Comparison of ENCODE assay signal across 14 mouse cellular contexts in the genomic region with DNA sequence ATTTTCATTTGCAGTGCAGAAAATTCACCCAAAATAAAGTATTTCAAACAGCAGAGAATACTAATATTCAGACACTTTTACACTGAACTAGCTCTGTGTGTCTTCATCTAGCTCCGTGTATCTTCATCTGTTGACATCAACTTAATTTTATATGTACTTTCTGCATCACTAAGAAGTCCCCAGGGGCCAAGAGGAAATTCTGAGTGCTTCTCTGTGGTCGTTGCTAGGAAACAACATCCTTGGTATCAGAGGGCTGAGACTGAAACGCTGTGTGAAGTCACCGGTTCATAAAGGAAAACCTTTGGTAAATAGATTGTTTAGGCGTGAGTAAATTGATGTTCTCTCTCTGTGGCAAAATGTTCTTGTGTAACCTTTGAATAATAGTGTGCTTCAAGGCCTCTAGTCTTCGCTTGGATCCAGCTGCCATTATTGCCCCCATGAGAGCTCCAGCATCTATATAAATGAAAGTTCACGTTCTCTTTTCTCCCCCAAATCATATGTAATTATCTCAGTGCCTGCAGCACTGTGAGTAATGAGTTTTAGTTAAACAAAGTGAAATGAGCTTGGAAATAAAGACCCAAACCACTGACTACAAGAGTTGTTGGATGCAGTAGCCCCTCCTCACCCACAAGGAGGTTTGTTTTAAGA.
DNase-seq lines count a peak whose midpoint lies in the region; ATAC-seq and TF ChIP-seq lines count a peak whose summit lies in the region.
"Had no signal": no experiment of that assay in that cellular context is flagged by ENCODE, and none has a peak within 500 bp of the region (broad histone marks: within the 10 kb centered on the region; RNA-seq: fewer than 3 reads in every experiment).

No protein-coding gene starts in this region.

- no peaks in the 10 kb centered on the region for H3K36me3 ChIP-seq in forebrain, embryonic 14.5 days (ENCODE audit: control insufficient read depth, insufficient read depth, low read length)
- H3K36me3 ChIP-seq in forebrain, embryonic 13.5 days (ENCODE audit: poor library complexity, severe bottlenecking): no peaks in the 10 kb centered on the region
- no peaks in the 10 kb centered on the region for H3K36me3 ChIP-seq in midbrain, embryonic 16.5 days (ENCODE audit: control insufficient read depth, insufficient read depth, low read length)
- H3K36me3 ChIP-seq: G1E had no signal

- H3K9me3 ChIP-seq in forebrain, embryonic 14.5 days (replicated peaks; ENCODE audit: control insufficient read depth, low read length): no peaks in the 10 kb centered on the region
- H3K9me3 ChIP-seq in forebrain, embryonic 13.5 days (replicated peaks): no peaks in the 10 kb centered on the region
- H3K9me3 ChIP-seq in midbrain, embryonic 16.5 days (replicated peaks; ENCODE audit: control insufficient read depth, low read length, poor library complexity, severe bottlenecking): no peaks in the 10 kb centered on the region
- H3K9me3 ChIP-seq: G1E had no signal

- no peaks in the 10 kb centered on the region for H3K4me1 ChIP-seq in forebrain, embryonic 14.5 days (ENCODE audit: control insufficient read depth, insufficient read depth, low read length)
- no peaks in the 10 kb centered on the region for H3K4me1 ChIP-seq in forebrain, embryonic 13.5 days
- no peaks in the 10 kb centered on the region for H3K4me1 ChIP-seq in midbrain, embryonic 16.5 days (ENCODE audit: control insufficient read depth, insufficient read depth, low read length)

- H3K9ac ChIP-seq in forebrain, embryonic 14.5 days (ENCODE audit: low read length): no peak overlapping the region
- no peak overlapping the region for H3K9ac ChIP-seq in forebrain, embryonic 13.5 days
- H3K9ac ChIP-seq in midbrain, embryonic 16.5 days (ENCODE audit: low read depth, low read length): no peak overlapping the region
- H3K9ac ChIP-seq: liver, postnatal 0 days had no signal

- no peaks in the 10 kb centered on the region for H3K27me3 ChIP-seq in forebrain, embryonic 14.5 days (replicated peaks; ENCODE audit: control insufficient read depth, insufficient read depth, low read length)
- H3K27me3 ChIP-seq in forebrain, embryonic 13.5 days: no peaks in the 10 kb centered on the region
- no peaks in the 10 kb centered on the region for H3K27me3 ChIP-seq in midbrain, embryonic 16.5 days (ENCODE audit: control insufficient read depth, insufficient read depth, low read depth, low read length)

- TF ChIP-seq POLR2A in brain, embryonic 14.5 days (IDR thresholded peaks at IDR 0.05; ENCODE audit: borderline replicate concordance, extremely low read depth, insufficient read depth, insufficient read length, poor library complexity, severe bottlenecking): no peak

- ATAC-seq in forebrain, embryonic 14.5 days: no peak
- no peak for ATAC-seq in forebrain, embryonic 13.5 days
- peak; percentile 71; the same call in 1 of the 2 replicates for ATAC-seq in midbrain, embryonic 16.5 days
- ATAC-seq: liver, postnatal 0 days had no signal

- DNase-seq in forebrain, embryonic 14.5 days (ENCODE audit: low spot score): peak; percentile 36
- DNase-seq in CD4-positive helper T cell, adult 2 months (ENCODE audit: low read depth, low spot score): peak; percentile 16
- DNase-seq in brain, embryonic 14.5 days (ENCODE audit: low read depth): peak; percentile 69
- DNase-seq in testis, postnatal 10 days (ENCODE audit: low spot score): no peak
- no peak for DNase-seq in B cell, adult 2 months
- no peak for DNase-seq in cerebellum, postnatal 4 days (ENCODE audit: low spot score in 2 of 2)
- DNase-seq: adrenal gland, postnatal 10 days; cerebellum, adult 9-10 months; kidney, adult 9 months; liver, postnatal 0 days; thymus, postnatal 25 days had no signal

- H3K27ac ChIP-seq in forebrain, embryonic 14.5 days (ENCODE audit: low read depth, low read length): no peak overlapping the region
- no peak overlapping the region for H3K27ac ChIP-seq in forebrain, embryonic 13.5 days
- H3K27ac ChIP-seq in midbrain, embryonic 16.5 days (ENCODE audit: low read length): no peak overlapping the region

- no peak overlapping the region for H3K4me3 ChIP-seq in forebrain, embryonic 14.5 days (ENCODE audit: low read depth, low read length)
- H3K4me3 ChIP-seq in forebrain, embryonic 13.5 days: no peak overlapping the region
- H3K4me3 ChIP-seq in midbrain, embryonic 16.5 days (ENCODE audit: low read depth, low read length): no peak overlapping the region

- H3K4me2 ChIP-seq in forebrain, embryonic 14.5 days (ENCODE audit: low read length): no peak overlapping the region
- H3K4me2 ChIP-seq in forebrain, embryonic 13.5 days: no peak overlapping the region
- no peak overlapping the region for H3K4me2 ChIP-seq in midbrain, embryonic 16.5 days (ENCODE audit: low read length)

- 28% methylated on average over 7 of the region's 7 CpGs for WGBS in forebrain, embryonic 14.5 days
- WGBS in forebrain, embryonic 13.5 days: 35% methylated on average over 7 of the region's 7 CpGs
- 35% methylated on average over 7 of the region's 7 CpGs for WGBS in midbrain, embryonic 16.5 days

- no peak for TF ChIP-seq CTCF in brain, embryonic 14.5 days (IDR thresholded peaks at IDR 0.05; ENCODE audit: borderline replicate concordance, extremely low read depth, insufficient read depth, insufficient read length)

Comparison
In these comparisons a context has a peak if more than half of its experiments do, and no peak if none do; other contexts are left out.
1. DNase-seq: peak in forebrain, embryonic 14.5 days (single experiment), CD4-positive helper T cell, adult 2 months (single experiment) and brain, embryonic 14.5 days (single experiment); none in testis, postnatal 10 days (single experiment), B cell, adult 2 months (0 of 2) and cerebellum, postnatal 4 days (0 of 2).